Mouse (Mus musculus): ENCODE measurements around the gene Iars. TPM values are rescaled to one million over a fixed set of nuclear protein-coding genes. Genes with fewer than 3 reads are reported as not detected.

Iars gene
- polyA plus RNA-seq, 1 experiment: 9.7 TPM

- no peak for TF ChIP-seq GATA1 (IDR thresholded peaks at IDR 0.05; ENCODE audit: low read length)
Observed at GRCm38 (mm10) chr13:49703216-49703779, 21.4 kb downstream of the Iars start.

GRCm38 (mm10) chr13:49706032-49706690, 24.3 kb downstream of the Iars start:
- TF ChIP-seq GATA1 (IDR thresholded peaks at IDR 0.05; ENCODE audit: low read length): no peak

GRCm38 (mm10) chr13:49708311-49708710, 26.4 kb downstream of the Iars start:
- TF ChIP-seq GATA1 (IDR thresholded peaks at IDR 0.05; ENCODE audit: low read length): no peak

GRCm38 (mm10) chr13:49712047-49712721, 30.3 kb downstream of the Iars start:
- no peak for TF ChIP-seq GATA1 (IDR thresholded peaks at IDR 0.05; ENCODE audit: low read length)

DNA sequence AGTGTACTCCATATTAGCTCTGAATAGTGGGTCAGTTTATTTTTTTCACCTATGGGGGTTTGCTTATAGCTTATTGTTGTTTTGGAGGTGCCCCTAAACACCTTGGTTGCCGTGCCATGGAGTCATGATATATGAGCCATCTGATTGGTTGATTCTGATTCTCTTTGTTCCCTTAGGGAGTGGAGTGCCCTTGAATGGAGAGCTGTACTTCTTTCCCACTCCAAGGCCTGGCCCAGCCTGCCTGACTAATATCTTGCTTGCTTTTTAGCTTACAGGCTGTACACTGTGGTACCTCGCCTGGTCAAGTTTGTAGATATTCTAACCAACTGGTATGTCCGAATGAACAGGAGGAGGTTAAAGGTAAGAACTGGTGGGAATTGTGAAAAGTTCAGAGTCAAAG, 37.4 kb downstream of the Iars start:
- TF ChIP-seq GATA1 (IDR thresholded peaks at IDR 0.05; ENCODE audit: low read length): no peak

DNA sequence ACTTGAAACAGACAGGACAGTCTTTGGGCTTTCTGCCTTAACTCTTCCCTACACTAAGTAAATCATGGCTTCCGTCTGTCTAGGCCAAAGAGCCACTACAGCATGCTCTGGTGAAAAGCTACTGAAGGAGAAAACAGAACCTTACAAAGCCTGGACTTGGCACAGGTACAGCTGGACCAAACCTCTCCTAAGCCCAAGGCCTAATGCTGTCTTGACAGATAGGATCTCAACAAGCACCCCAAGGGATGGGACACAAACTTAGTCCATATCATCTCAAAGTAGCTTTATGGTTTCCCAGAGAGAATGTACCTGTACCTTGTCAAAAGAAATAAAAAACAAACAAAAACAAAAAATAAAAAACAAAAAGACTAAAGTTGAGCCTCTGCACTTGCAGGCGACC, 54.5 kb downstream of the Iars start:
- TF ChIP-seq GATA1 (IDR thresholded peaks at IDR 0.05; ENCODE audit: low read length): no peak

GRCm38 (mm10) chr13:49738011-49738410, 56.1 kb downstream of the Iars start:
- no peak for TF ChIP-seq GATA1 (IDR thresholded peaks at IDR 0.05; ENCODE audit: low read length)

DNA sequence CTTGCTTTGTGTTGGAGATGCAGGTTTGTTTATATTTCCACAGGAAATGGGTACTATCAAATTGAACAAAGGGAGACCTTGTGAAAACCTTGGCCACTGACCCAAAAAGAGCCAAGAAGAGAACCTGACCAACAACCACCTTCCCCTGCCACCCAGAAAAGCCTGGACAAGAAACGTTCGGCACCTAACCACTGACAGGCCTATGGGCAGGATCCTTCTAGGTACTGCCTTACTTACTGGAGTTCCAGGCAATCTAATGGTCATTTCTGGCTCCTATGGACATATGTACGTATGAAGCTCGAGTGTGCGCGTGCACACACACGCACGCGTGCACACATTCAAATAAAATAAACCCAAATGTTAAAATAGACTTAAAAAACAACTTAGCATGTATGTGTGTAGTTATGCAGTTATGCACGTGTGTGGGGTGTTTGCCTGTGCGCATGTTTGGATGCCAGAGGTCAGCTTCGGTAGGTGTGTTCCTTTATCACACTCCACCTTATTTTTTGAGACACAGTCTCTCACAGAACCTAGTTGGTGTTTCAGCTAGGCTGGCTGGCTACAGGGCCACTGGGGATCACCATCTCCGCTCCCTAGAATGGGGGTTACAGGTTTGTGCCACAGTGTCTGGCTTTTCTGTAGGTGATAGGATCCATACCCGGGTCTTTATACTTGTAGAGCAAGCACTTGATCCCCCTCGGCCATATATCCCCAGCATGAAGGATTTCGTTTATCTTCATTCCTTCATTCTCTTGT, 59.6 kb downstream of the Iars start:
- no peak for TF ChIP-seq GATA1 (IDR thresholded peaks at IDR 0.05; ENCODE audit: low read length)

DNA sequence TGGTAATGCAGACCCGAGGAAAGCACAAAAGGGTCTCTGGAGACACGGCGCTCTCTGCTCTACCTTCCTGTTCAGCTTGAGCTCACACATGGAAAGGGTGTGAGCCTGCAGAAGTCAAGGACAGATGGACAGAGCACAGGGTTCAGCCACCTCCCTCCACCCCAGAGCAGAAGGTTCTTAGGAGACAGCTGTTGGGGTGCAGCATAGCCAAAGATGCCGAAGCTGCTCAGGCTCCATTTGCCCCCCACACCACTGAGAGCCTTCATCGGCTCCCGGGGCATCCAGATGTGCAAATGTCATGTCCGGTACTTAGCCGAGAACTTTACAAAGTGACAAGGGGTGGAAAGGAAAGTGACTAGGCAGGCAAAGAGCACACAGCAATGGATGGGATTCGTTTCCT, 74.7 kb downstream of the Iars start:
- TF ChIP-seq GATA1 (IDR thresholded peaks at IDR 0.05; ENCODE audit: low read length): no peak

GRCm38 (mm10) chr13:49757966-49758365, 76.1 kb downstream of the Iars start:
- TF ChIP-seq GATA1 (IDR thresholded peaks at IDR 0.05; ENCODE audit: low read length): no peak

DNA sequence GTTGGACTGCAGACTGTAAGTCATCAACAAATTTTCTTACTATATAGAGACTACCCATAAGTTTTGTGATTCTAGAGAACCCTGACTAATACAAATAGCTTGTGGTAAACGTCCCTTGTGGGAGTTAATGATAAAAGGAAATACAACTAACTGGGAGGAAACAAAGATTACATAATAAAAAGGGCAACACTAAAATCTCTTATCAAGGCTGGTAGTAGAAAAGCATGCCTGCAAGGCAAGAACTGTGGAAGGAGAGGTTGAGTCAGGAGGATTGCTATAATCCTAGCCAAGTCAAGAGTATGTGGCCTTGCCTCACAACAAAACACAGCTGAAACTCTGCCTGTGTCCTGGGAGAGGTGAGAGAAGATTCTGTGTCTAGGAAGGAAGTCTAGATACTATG, 78.8 kb downstream of the Iars start:
- no peak for TF ChIP-seq GATA1 (IDR thresholded peaks at IDR 0.05; ENCODE audit: low read length)

DNA sequence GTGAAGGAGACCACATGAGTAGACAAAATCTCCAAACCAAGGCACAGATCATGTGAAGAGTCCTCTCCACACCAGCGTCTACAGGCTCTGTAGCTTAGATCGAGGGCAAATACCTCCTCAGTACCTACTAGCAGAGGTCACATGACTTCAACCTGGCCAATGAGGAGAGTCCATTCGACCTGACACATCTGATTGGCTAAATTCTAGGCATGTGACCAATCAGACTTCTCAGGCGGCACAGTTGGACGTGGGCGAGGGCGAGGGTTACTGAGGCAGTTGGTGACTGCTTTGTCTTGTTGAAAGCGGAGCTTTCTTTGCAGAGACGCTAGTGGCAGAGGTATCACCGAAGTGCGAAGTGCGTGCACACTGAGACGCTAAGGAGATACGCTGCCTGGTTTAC, 80.3 kb downstream of the Iars start:
- TF ChIP-seq GATA1 (IDR thresholded peaks at IDR 0.05; ENCODE audit: low read length): no peak

- TF ChIP-seq GATA1 (IDR thresholded peaks at IDR 0.05; ENCODE audit: low read length): no peak
Observed at GRCm38 (mm10) chr13:49765306-49765705, 83.4 kb downstream of the Iars start.

DNA sequence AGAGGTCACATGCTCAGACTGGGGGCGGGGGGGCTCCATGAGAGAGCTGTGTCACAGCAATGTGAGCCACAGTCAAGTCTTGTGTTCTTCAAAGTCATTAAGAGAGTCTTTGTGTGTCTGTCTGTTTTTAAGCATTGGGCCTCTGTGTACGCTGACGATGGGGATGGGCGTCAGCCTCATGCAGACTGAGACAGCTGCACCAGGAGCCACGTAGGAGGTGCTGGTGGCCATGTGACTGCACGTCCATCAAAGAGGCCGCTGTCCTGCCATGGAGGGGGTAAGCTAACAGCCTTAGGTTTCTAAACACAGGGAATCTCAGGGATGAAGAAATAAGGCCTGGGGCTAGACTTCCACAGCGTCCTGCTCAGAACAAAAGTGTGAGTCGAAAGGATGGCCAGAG, 84.4 kb downstream of the Iars start:
- TF ChIP-seq GATA1 (IDR thresholded peaks at IDR 0.05; ENCODE audit: low read length): no peak

DNA sequence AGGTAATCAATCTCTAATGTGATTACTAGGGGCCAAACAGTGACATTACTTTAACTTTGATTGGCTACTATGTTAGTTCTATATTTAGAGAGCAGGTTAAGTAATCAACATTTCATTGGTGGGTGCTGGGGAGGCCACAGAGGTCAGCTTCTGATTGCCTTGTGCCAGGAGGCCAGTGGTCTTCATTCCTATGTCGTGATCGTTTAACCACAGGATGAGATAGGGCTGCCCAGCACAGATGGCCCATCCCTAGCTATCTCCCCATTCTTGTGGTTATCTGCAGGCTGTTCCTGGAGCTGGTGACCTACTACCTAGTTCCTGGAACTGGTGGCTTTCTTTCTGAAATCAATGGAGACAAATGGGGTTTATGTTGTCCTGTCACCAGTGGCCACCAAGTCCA, 86.1 kb downstream of the Iars start:
- peak; percentile 67 for TF ChIP-seq GATA1 (IDR thresholded peaks at IDR 0.05; ENCODE audit: low read length)

- no peak for TF ChIP-seq GATA1 (IDR thresholded peaks at IDR 0.05; ENCODE audit: low read length)
Observed at GRCm38 (mm10) chr13:49769111-49769510, 87.2 kb downstream of the Iars start.

Other genes with a start within 250 kb of the Iars start
- 0.03 TPM in 1 of 2 replicates, not detected in the other for gene Tes3-ps, start 188.8 kb upstream of the Iars start, polyA plus RNA-seq (2012)
- gene Ecm2, start 177.3 kb upstream of the Iars start, polyA plus RNA-seq (2012): 0.01 TPM in 1 of 2 replicates, not detected in the other
- gene Aspn, start 137.7 kb upstream of the Iars start, polyA plus RNA-seq (2012): not detected in 2 replicates
- gene Omd, start 99.6 kb upstream of the Iars start, polyA plus RNA-seq (2012): not detected in 2 replicates
- not detected in 2 replicates for gene Ogn, start 74.1 kb upstream of the Iars start, polyA plus RNA-seq (2012)
- 7.3 and 9.6 TPM in 2 replicates for gene Cenpp, start 29.3 kb upstream of the Iars start, polyA plus RNA-seq (2012)
- 1.6 and 1.8 TPM in 2 replicates for gene Nol8, start 29.0 kb upstream of the Iars start, polyA plus RNA-seq (2012)
- gene Gm30302, start 116.9 kb downstream of the Iars start, polyA plus RNA-seq (2012): not detected in 2 replicates